Mouse (Mus musculus): ENCODE measurements around the gene Ppp3ca. TPM values are rescaled to one million over a fixed set of nuclear protein-coding genes. Genes with fewer than 3 reads are reported as not detected.

The Ppp3ca gene
- polyA plus RNA-seq, 1 experiment from 2014 or later = 145 TPM

GRCm38 (mm10) chr3:136756137-136756536 lies 86.2 kb downstream of the Ppp3ca start:
- Histone ChIP-seq H3K27ac (replicated peaks; ENCODE audit: low read depth, low read length) (no peak overlapping the region), H3K9ac (replicated peaks; ENCODE audit: low read length) (no peak overlapping the region), H3K4me1 (ENCODE audit: control insufficient read depth, insufficient read depth, low read length) (peaks cover 8% of the 10 kb centered on the region), H3K4me2 (ENCODE audit: low read length) (no peak overlapping the region), H3K9me3 (ENCODE audit: control insufficient read depth, low read length) (no peaks in the 10 kb centered on the region), H3K4me3 (replicated peaks; ENCODE audit: low read depth, low read length) (no peak overlapping the region), H3K27me3 (ENCODE audit: control insufficient read depth, insufficient read depth, low read length) (no peaks in the 10 kb centered on the region), H3K36me3 (ENCODE audit: control insufficient read depth, insufficient read depth, low read length) (no peaks in the 10 kb centered on the region)
- no peak for DNase-seq
- ATAC-seq (ENCODE audit: low FRiP score, low TSS enrichment) = no peak
- WGBS = 90% methylated on average over 6 of the region's 6 CpGs

GRCm38 (mm10) chr3:136759446-136759845 lies 89.5 kb downstream of the Ppp3ca start:
- H3K4me1 ChIP-seq (ENCODE audit: control insufficient read depth, insufficient read depth, low read length) = no peaks in the 10 kb centered on the region; the same call in 1 of the 2 replicates
- WGBS = 95% methylated on average over 12 of the region's 12 CpGs
- ATAC-seq (ENCODE audit: low FRiP score, low TSS enrichment) (no peak), DNase-seq (no peak)
- H3K27ac ChIP-seq (replicated peaks; ENCODE audit: low read depth, low read length) = no peak overlapping the region
- no peaks in the 10 kb centered on the region for H3K36me3 ChIP-seq (ENCODE audit: control insufficient read depth, insufficient read depth, low read length)
- no peaks in the 10 kb centered on the region for H3K27me3 ChIP-seq (ENCODE audit: control insufficient read depth, insufficient read depth, low read length)
- no peaks in the 10 kb centered on the region for H3K9me3 ChIP-seq (ENCODE audit: control insufficient read depth, low read length)
- no peak overlapping the region for H3K4me2 ChIP-seq (ENCODE audit: low read length)
- no peak overlapping the region for H3K4me3 ChIP-seq (replicated peaks; ENCODE audit: low read depth, low read length)
- no peak overlapping the region for H3K9ac ChIP-seq (replicated peaks; ENCODE audit: low read length)

- Histone ChIP-seq H3K9me3 (ENCODE audit: control insufficient read depth, low read length) (no peaks in the 10 kb centered on the region), H3K4me3 (replicated peaks; ENCODE audit: low read depth, low read length) (no peak overlapping the region), H3K4me2 (ENCODE audit: low read length) (no peak overlapping the region), H3K4me1 (ENCODE audit: control insufficient read depth, insufficient read depth, low read length) (peaks cover 5% of the 10 kb centered on the region; the same call in 1 of the 2 replicates), H3K36me3 (ENCODE audit: control insufficient read depth, insufficient read depth, low read length) (no peaks in the 10 kb centered on the region), H3K27ac (replicated peaks; ENCODE audit: low read depth, low read length) (no peak overlapping the region), H3K9ac (replicated peaks; ENCODE audit: low read length) (no peak overlapping the region), H3K27me3 (ENCODE audit: control insufficient read depth, insufficient read depth, low read length) (no peaks in the 10 kb centered on the region)
- WGBS = 85% methylated on average over 7 of the region's 7 CpGs
- DNase-seq (no peak), ATAC-seq (ENCODE audit: low FRiP score, low TSS enrichment) (no peak)
These were observed 91.5 kb downstream of the Ppp3ca start for GRCm38 (mm10) chr3:136761292-136761978.

- 85% methylated on average over 1 of the region's 1 CpGs for WGBS
- Histone ChIP-seq H3K36me3 (ENCODE audit: control insufficient read depth, insufficient read depth, low read length) (no peaks in the 10 kb centered on the region), H3K9me3 (ENCODE audit: control insufficient read depth, low read length) (no peaks in the 10 kb centered on the region)
These were observed 92.0 kb downstream of the Ppp3ca start for GRCm38 (mm10) chr3:136761979-136762341.

GRCm38 (mm10) chr3:136763717-136764270 lies 93.9 kb downstream of the Ppp3ca start:
- no peaks in the 10 kb centered on the region for H3K27me3 ChIP-seq (ENCODE audit: control insufficient read depth, insufficient read depth, low read length)
- H3K36me3 ChIP-seq (ENCODE audit: control insufficient read depth, insufficient read depth, low read length) = no peaks in the 10 kb centered on the region
- H3K27ac ChIP-seq (replicated peaks; ENCODE audit: low read depth, low read length) = no peak overlapping the region
- H3K9ac ChIP-seq (replicated peaks; ENCODE audit: low read length) = no peak overlapping the region
- DNase-seq (no peak), ATAC-seq (ENCODE audit: low FRiP score, low TSS enrichment) (no peak)
- H3K4me2 ChIP-seq (ENCODE audit: low read length) = no peak overlapping the region
- 72% methylated on average over 5 of the region's 5 CpGs for WGBS
- peaks cover 5% of the 10 kb centered on the region; the same call in 1 of the 2 replicates for H3K4me1 ChIP-seq (ENCODE audit: control insufficient read depth, insufficient read depth, low read length)
- no peak overlapping the region for H3K4me3 ChIP-seq (replicated peaks; ENCODE audit: low read depth, low read length)
- H3K9me3 ChIP-seq (ENCODE audit: control insufficient read depth, low read length) = no peaks in the 10 kb centered on the region

More at GRCm38 (mm10) chr3:136761979-136762341, 92.0 kb downstream of the Ppp3ca start:
- H3K4me1 ChIP-seq (ENCODE audit: control insufficient read depth, insufficient read depth, low read length) = peaks cover 5% of the 10 kb centered on the region; the same call in 1 of the 2 replicates
- H3K9ac ChIP-seq (replicated peaks; ENCODE audit: low read length) = no peak overlapping the region
- ATAC-seq (ENCODE audit: low FRiP score, low TSS enrichment) (no peak), DNase-seq (no peak)
- no peaks in the 10 kb centered on the region for H3K27me3 ChIP-seq (ENCODE audit: control insufficient read depth, insufficient read depth, low read length)
- no peak overlapping the region for H3K4me3 ChIP-seq (replicated peaks; ENCODE audit: low read depth, low read length)
- no peak overlapping the region for H3K4me2 ChIP-seq (ENCODE audit: low read length)
- H3K27ac ChIP-seq (replicated peaks; ENCODE audit: low read depth, low read length) = no peak overlapping the region

- Histone ChIP-seq H3K4me1 (ENCODE audit: control insufficient read depth, insufficient read depth, low read length) (peaks cover 5% of the 10 kb centered on the region; the same call in 1 of the 2 replicates), H3K9me3 (ENCODE audit: control insufficient read depth, low read length) (no peaks in the 10 kb centered on the region)
- WGBS = 52% methylated on average over 2 of the region's 2 CpGs
These were observed 95.6 kb downstream of the Ppp3ca start for GRCm38 (mm10) chr3:136765569-136765968.

GRCm38 (mm10) chr3:136768775-136769485 lies 99.0 kb downstream of the Ppp3ca start:
- Histone ChIP-seq H3K36me3 (ENCODE audit: control insufficient read depth, insufficient read depth, low read length) (no peaks in the 10 kb centered on the region), H3K4me2 (ENCODE audit: low read length) (no peak overlapping the region), H3K9ac (replicated peaks; ENCODE audit: low read length) (no peak overlapping the region), H3K4me3 (replicated peaks; ENCODE audit: low read depth, low read length) (no peak overlapping the region), H3K27me3 (ENCODE audit: control insufficient read depth, insufficient read depth, low read length) (no peaks in the 10 kb centered on the region), H3K27ac (replicated peaks; ENCODE audit: low read depth, low read length) (no peak overlapping the region), H3K9me3 (ENCODE audit: control insufficient read depth, low read length) (no peaks in the 10 kb centered on the region), H3K4me1 (ENCODE audit: control insufficient read depth, insufficient read depth, low read length) (peaks cover 5% of the 10 kb centered on the region; the same call in 1 of the 2 replicates)
- DNase-seq (no peak), ATAC-seq (ENCODE audit: low FRiP score, low TSS enrichment) (no peak)
- 96% methylated on average over 5 of the region's 5 CpGs for WGBS

More at GRCm38 (mm10) chr3:136765569-136765968, 95.6 kb downstream of the Ppp3ca start:
- no peak for ATAC-seq (ENCODE audit: low FRiP score, low TSS enrichment)
- DNase-seq = no peak
- Histone ChIP-seq H3K4me2 (ENCODE audit: low read length) (no peak overlapping the region), H3K27ac (replicated peaks; ENCODE audit: low read depth, low read length) (no peak overlapping the region), H3K9ac (replicated peaks; ENCODE audit: low read length) (no peak overlapping the region), H3K36me3 (ENCODE audit: control insufficient read depth, insufficient read depth, low read length) (no peaks in the 10 kb centered on the region), H3K27me3 (ENCODE audit: control insufficient read depth, insufficient read depth, low read length) (no peaks in the 10 kb centered on the region), H3K4me3 (replicated peaks; ENCODE audit: low read depth, low read length) (no peak overlapping the region)

GRCm38 (mm10) chr3:136769486-136769882 lies 99.6 kb downstream of the Ppp3ca start:
- Histone ChIP-seq H3K9me3 (ENCODE audit: control insufficient read depth, low read length) (no peaks in the 10 kb centered on the region), H3K4me1 (ENCODE audit: control insufficient read depth, insufficient read depth, low read length) (peaks cover 5% of the 10 kb centered on the region; the same call in 1 of the 2 replicates), H3K36me3 (ENCODE audit: control insufficient read depth, insufficient read depth, low read length) (no peaks in the 10 kb centered on the region), H3K4me2 (ENCODE audit: low read length) (no peak overlapping the region), H3K27ac (replicated peaks; ENCODE audit: low read depth, low read length) (no peak overlapping the region), H3K4me3 (replicated peaks; ENCODE audit: low read depth, low read length) (no peak overlapping the region), H3K27me3 (ENCODE audit: control insufficient read depth, insufficient read depth, low read length) (no peaks in the 10 kb centered on the region), H3K9ac (replicated peaks; ENCODE audit: low read length) (no peak overlapping the region)
- DNase-seq (no peak), ATAC-seq (ENCODE audit: low FRiP score, low TSS enrichment) (no peak)
- 100% methylated on average over 1 of the region's 1 CpGs for WGBS

All from midbrain, embryonic 14.5 days (tissue).